Mouse (Mus musculus) kidney, embryonic 16.5 days (tissue): ENCODE data around the gene Clcnkb. TPM values are rescaled to one million over a fixed set of nuclear protein-coding genes. Genes with fewer than 3 reads are reported as not detected.

Experiments used
- ATAC-seq: fragments of 200-750 bp; cut with Nextera tagmentation; 2 replicates; pipeline ENCODE4 v1.8.0; 2017; ENCODE audit warnings: moderate TSS enrichment; ENCODE audit not compliant: low FRiP score, low TSS enrichment
- H3K27ac ChIP-seq: fragments of 300-500 bp; sonication (generic); 2 replicates; pipeline ENCODE4 v1.5.1; 2014; ENCODE audit warnings: low read length
- H3K27me3 ChIP-seq: fragments of 300-500 bp; sonication (generic); 2 replicates; pipeline ENCODE4 v1.6.1; 2014; ENCODE audit warnings: low read length, control low read depth, mixed read lengths; ENCODE audit not compliant: insufficient read depth
- H3K36me3 ChIP-seq: fragments of 300-500 bp; sonication (generic); 2 replicates; pipeline ENCODE4 v1.6.1; 2014; ENCODE audit warnings: low read length, control low read depth, mixed read lengths; ENCODE audit not compliant: insufficient read depth
- H3K4me1 ChIP-seq: fragments of 300-500 bp; sonication (generic); 2 replicates; pipeline ENCODE4 v1.6.1; 2014; ENCODE audit warnings: low read length, control low read depth, mixed read lengths; ENCODE audit not compliant: insufficient read depth
- H3K4me2 ChIP-seq: fragments of 300-500 bp; sonication (generic); replicated peaks from 2 replicates; pipeline ENCODE4 v1.6.1; 2014; ENCODE audit warnings: low read depth, low read length
- H3K4me3 ChIP-seq: fragments of 300-500 bp; sonication (generic); 2 replicates; pipeline ENCODE4 v1.5.1; 2014; ENCODE audit warnings: mild to moderate bottlenecking, low read length
- H3K9ac ChIP-seq: fragments of 300-500 bp; sonication (generic); replicated peaks from 2 replicates; pipeline ENCODE4 v1.6.1; 2014; ENCODE audit warnings: low read length
- H3K9me3 ChIP-seq: fragments of 300-500 bp; sonication (generic); 2 replicates; pipeline ENCODE4 v1.6.1; 2016; ENCODE audit warnings: low read length, control low read depth
- WGBS: fragments of 180-500 bp; shearing (Covaris S2); extraction: QIAGEN DNeasy Blood & Tissue Kit; methylation state at CpG from one replicate; pipeline ENCODE4 v1.1.7; 2014; 5-methylcytosine and 5-hydroxymethylcytosine counted together
- polyA plus RNA-seq: library from polyadenylated mRNA; unstranded; fragments of >200 nt; fragmentation: Nextera tagmentation; extraction: Ambion mirVana; gene quantifications from 2 replicates; pipeline ENCODE4 v1.2.1, GENCODE M21; 2015

Clcnkb gene
- polyA plus RNA-seq, 1 experiment from 2014 or later, result 48.4 TPM

DNA sequence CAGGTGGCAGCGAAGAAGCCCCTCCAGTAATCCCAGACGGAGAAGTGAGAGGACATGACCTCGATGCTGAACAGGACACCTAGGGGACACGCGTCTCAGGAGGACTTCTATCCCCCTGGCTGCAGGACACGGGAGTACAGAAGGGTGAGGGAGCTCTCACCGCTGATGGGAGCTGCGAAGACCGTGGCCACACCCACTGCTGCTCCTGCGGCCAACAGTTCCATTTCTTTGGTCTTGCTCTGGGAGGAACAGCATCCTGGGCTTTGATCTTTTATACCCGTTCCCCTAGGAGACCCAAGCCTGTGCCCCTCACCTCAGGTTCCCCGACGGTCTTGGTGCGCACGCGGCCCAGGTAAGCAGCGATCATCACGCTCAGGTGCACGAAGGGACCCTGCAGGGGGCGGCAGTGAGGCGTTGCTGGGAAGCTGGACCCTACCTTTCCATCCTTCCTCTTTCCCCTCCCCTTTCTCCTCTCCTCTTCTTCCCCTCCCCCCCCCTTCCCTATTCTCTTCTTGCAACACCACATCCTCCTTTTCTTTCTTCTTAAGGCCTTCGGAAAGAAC, 4.3 kb downstream of the Clcnkb start:
- H3K4me2 ChIP-seq, result 0 out of 2 replicates have a peak overlapping the region, but pooled peaks have one; percentile 14
- WGBS, result 17% methylated on average over 22 of the region's 22 CpGs
- H3K27me3 ChIP-seq, result no peaks in the 10 kb centered on the region
- no peak overlapping the region for H3K4me3 ChIP-seq
- no peaks in the 10 kb centered on the region for H3K4me1 ChIP-seq
- no peaks in the 10 kb centered on the region for H3K9me3 ChIP-seq
- no peak overlapping the region for H3K9ac ChIP-seq
- no peak for ATAC-seq
- no peaks in the 10 kb centered on the region for H3K36me3 ChIP-seq
- H3K27ac ChIP-seq, result no peak overlapping the region

DNA sequence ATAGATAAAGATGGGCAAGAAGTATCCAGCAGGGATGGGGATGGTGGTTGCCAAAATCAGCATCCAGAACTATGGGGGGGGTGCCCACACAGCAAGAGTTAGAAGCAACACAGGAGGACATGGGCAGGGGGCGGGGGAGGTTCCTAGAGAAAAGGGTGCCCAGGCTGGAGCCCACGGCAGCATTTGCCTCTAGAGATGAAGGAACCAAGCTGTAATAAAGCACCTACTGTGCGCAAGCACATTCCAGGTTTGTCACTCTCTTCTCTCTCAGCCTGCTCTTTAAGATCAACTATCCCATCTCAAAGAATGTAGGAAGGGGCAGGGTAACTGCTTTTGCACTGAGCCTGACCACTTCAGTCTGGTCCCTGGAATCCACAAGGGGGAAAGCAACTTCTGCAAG, 7.2 kb downstream of the Clcnkb start:
- no peaks in the 10 kb centered on the region for H3K27me3 ChIP-seq
- H3K9me3 ChIP-seq, result no peaks in the 10 kb centered on the region
- no peak overlapping the region for H3K27ac ChIP-seq
- WGBS, result 84% methylated on average over 3 of the region's 3 CpGs
- H3K9ac ChIP-seq, result no peak overlapping the region
- H3K4me2 ChIP-seq, result no peak overlapping the region
- no peak overlapping the region for H3K4me3 ChIP-seq
- H3K36me3 ChIP-seq, result no peaks in the 10 kb centered on the region
- no peaks in the 10 kb centered on the region for H3K4me1 ChIP-seq
- no peak for ATAC-seq

DNA sequence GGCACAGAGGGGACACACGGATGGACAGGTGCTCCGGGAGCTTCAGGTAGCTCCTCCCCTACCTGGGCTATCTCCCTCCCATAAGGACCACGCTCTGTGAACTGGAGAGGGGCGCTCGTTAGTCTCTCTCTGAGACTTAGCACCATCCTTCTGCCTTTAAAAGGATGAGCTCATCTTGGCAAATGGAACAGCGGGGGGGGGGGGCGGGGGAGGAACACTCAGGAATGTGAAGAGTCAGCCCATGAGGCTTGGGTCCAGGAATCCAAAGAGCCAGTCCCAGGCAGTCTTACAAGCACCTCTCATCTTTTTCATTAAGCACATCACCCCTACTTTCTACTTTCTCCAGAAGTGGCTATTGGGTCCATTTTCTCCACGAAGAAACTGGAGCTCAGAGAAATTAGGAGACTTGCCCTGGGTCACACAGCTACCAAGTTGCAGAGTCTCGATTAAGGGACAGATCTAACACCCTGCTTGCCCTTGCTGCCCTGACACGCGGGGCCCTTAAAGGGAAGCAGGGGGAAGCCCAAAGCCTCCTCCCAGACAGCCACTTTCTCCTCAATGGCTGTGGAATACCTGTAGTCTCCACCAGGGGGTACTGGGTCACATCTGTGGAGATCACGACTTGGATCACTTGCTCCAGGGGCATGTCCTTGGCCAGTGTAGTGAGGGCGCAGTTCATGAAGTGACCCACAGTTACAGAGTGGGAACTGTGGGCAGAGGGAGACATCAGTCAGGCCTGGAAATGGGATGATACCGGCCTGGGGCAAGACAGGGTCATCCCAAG, 9.1 kb downstream of the Clcnkb start:
- Histone ChIP-seq H3K4me1 (no peaks in the 10 kb centered on the region), H3K27ac (no peak overlapping the region), H3K9ac (no peak overlapping the region), H3K36me3 (no peaks in the 10 kb centered on the region), H3K4me3 (no peak overlapping the region), H3K27me3 (no peaks in the 10 kb centered on the region), H3K9me3 (no peaks in the 10 kb centered on the region), H3K4me2 (no peak overlapping the region)
- no peak; the same call in 1 of the 2 replicates for ATAC-seq
- 38% methylated on average over 13 of the region's 14 CpGs for WGBS

DNA sequence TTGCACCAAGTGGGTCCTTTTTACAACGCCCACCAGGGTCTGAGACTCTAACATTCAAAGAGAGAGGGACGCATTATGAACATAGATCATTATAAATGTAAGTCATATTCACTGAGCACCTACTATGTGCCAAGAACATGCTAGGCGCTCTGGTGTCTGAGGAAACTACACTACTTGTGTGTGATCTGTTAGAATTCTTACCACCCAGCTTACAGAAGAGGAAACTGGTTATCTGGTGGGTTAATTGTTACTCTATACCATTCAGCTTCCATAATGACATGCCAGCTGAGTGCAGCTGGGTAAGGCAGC, 10.5 kb downstream of the Clcnkb start:
- no peak overlapping the region for H3K4me2 ChIP-seq
- 86% methylated on average over 3 of the region's 3 CpGs for WGBS
- no peaks in the 10 kb centered on the region for H3K4me1 ChIP-seq
- H3K9me3 ChIP-seq, result no peaks in the 10 kb centered on the region
- H3K27me3 ChIP-seq, result no peaks in the 10 kb centered on the region
- no peak overlapping the region for H3K4me3 ChIP-seq
- ATAC-seq, result no peak
- H3K36me3 ChIP-seq, result no peaks in the 10 kb centered on the region
- no peak overlapping the region for H3K9ac ChIP-seq
- no peak overlapping the region for H3K27ac ChIP-seq

- Histone ChIP-seq H3K27me3 (no peaks in the 10 kb centered on the region), H3K36me3 (no peaks in the 10 kb centered on the region), H3K4me1 (no peaks in the 10 kb centered on the region), H3K27ac (no peak overlapping the region), H3K9me3 (no peaks in the 10 kb centered on the region), H3K9ac (peak overlapping the region; percentile 54; the same call in 1 of the 2 replicates), H3K4me3 (no peak overlapping the region; the same call in 1 of the 2 replicates), H3K4me2 (peak overlapping the region; percentile 38)
- 14% methylated on average over 15 of the region's 15 CpGs for WGBS
- peak; percentile 78 for ATAC-seq
Measured at GRCm38 (mm10) chr4:141404518-141405313, 11.1 kb downstream of the Clcnkb start.

DNA sequence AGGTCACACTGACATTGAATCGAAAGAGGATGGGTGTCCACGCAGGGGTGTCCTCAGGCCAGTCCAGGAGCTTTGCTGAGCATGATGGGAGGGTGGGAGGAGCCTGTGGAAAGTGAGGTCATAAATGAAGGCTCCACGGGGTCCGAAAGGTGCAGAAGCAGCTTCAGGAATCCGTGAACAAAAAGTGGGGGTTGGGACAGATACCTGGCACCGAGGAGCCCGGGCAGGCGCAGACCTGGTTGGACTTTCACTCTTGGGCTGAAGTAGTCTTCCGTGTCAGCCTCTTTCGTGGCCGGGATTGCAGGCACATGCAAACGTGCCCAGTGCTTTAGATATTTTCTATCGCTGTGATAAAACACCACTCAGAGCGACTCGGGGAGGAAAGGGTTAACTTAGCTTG, 15.6 kb downstream of the Clcnkb start:
- H3K27me3 ChIP-seq, result no peaks in the 10 kb centered on the region
- ATAC-seq, result no peak
- no peaks in the 10 kb centered on the region for H3K36me3 ChIP-seq
- no peak overlapping the region for H3K9ac ChIP-seq
- no peaks in the 10 kb centered on the region for H3K9me3 ChIP-seq
- H3K4me1 ChIP-seq, result peaks cover 5% of the 10 kb centered on the region; the same call in 1 of the 2 replicates
- WGBS, result 80% methylated on average over 15 of the region's 15 CpGs
- H3K4me3 ChIP-seq, result no peak overlapping the region
- H3K27ac ChIP-seq, result no peak overlapping the region
- H3K4me2 ChIP-seq, result no peak overlapping the region

GRCm38 (mm10) chr4:141398545-141398944, 17.3 kb downstream of the Clcnkb start, which contains the start of gene Clcnka:
Gene Clcnka (minus strand): TSS chr4:141398724.
- Histone ChIP-seq H3K4me1 (peaks cover 12% of the 10 kb centered on the region), H3K27me3 (no peaks in the 10 kb centered on the region), H3K9me3 (no peaks in the 10 kb centered on the region), H3K27ac (no peak within 1 kb of the TSS), H3K4me2 (peak within 1 kb of the TSS; percentile 19; the same call in 1 of the 2 replicates), H3K4me3 (no peak within 1 kb of the TSS), H3K9ac (peak within 1 kb of the TSS; percentile 31; the same call in 1 of the 2 replicates), H3K36me3 (no peaks in the 10 kb centered on the region)
- ATAC-seq, result peak; percentile 71
- WGBS, result 43% methylated on average over 12 of the region's 12 CpGs

DNA sequence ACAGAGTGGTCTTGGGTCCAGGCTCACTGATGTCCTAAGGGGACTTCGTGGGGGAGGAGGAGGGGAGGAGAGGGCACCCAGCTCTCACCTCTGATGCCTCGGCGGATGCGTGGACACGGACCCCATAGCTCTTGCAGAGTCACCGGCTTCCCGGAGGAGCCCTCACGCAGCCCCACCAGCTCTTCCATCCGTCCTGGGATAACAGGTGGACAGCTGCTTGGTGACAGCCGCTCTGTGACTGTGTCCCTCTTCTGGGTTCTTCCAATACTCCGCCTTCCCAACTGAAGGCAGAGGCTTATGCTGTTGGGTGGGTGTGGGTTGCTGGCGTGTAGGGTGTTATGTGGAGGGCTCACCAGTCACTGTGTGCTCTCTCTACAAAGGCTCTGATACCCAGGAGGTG, 18.0 kb downstream of the Clcnkb start:
- H3K27me3 ChIP-seq, result no peaks in the 10 kb centered on the region
- no peaks in the 10 kb centered on the region for H3K9me3 ChIP-seq
- H3K9ac ChIP-seq, result peak overlapping the region; percentile 31; the same call in 1 of the 2 replicates
- H3K36me3 ChIP-seq, result no peaks in the 10 kb centered on the region
- no peak for ATAC-seq
- no peak overlapping the region for H3K4me3 ChIP-seq
- no peak overlapping the region for H3K27ac ChIP-seq
- 68% methylated on average over 12 of the region's 12 CpGs for WGBS
- peaks cover 12% of the 10 kb centered on the region for H3K4me1 ChIP-seq
- H3K4me2 ChIP-seq, result 0 out of 2 replicates have a peak overlapping the region, but pooled peaks have one; percentile 19

- Histone ChIP-seq H3K9ac (no peak overlapping the region), H3K4me3 (0 out of 2 replicates have a peak overlapping the region, but pooled peaks have one; percentile 15), H3K4me1 (peaks cover 12% of the 10 kb centered on the region), H3K27me3 (no peaks in the 10 kb centered on the region), H3K27ac (no peak overlapping the region), H3K36me3 (no peaks in the 10 kb centered on the region), H3K4me2 (peak overlapping the region; percentile 36), H3K9me3 (no peaks in the 10 kb centered on the region)
- WGBS, result 17% methylated on average over 16 of the region's 16 CpGs
- ATAC-seq, result 0 out of 2 replicates have a peak, but pooled peaks have one; percentile 26
Measured at GRCm38 (mm10) chr4:141394751-141395150, 21.1 kb downstream of the Clcnkb start.
